Mouse (Mus musculus) brown adipose tissue, adult 24 weeks (tissue): ENCODE results near the gene Morc2a. TPM values are rescaled to one million over a fixed set of nuclear protein-coding genes. Genes with fewer than 3 reads are reported as not detected.

Experiments
- H3K27ac ChIP-seq: fragments of 200-500 bp; replicated peaks from 2 replicates; pipeline ENCODE4 v1.5.1; 2012; ENCODE audit warnings: low read depth, mild to moderate bottlenecking, low read length
- H3K4me1 ChIP-seq: fragments of 200-500 bp; 2 replicates; pipeline ENCODE4 v1.6.1; 2012; ENCODE audit warnings: low read length, mixed read lengths; ENCODE audit not compliant: control insufficient read depth, insufficient read depth, insufficient read length
- H3K4me3 ChIP-seq: fragments of 200-500 bp; 2 replicates; pipeline ENCODE4 v1.5.1; 2012; ENCODE audit warnings: low read depth, mild to moderate bottlenecking, low read length, moderate library complexity; ENCODE audit not compliant: insufficient read depth
- polyA plus RNA-seq: library from polyadenylated mRNA; stranded (reverse); fragments of >200 nt; gene quantifications from 2 replicates; pipeline ENCODE4 v1.2.4, GENCODE M21; 2012; ENCODE audit not compliant: missing spikeins, insufficient read depth, insufficient read length

Gene Morc2a
- polyA plus RNA-seq, 1 experiment, result 7.9 TPM

DNA sequence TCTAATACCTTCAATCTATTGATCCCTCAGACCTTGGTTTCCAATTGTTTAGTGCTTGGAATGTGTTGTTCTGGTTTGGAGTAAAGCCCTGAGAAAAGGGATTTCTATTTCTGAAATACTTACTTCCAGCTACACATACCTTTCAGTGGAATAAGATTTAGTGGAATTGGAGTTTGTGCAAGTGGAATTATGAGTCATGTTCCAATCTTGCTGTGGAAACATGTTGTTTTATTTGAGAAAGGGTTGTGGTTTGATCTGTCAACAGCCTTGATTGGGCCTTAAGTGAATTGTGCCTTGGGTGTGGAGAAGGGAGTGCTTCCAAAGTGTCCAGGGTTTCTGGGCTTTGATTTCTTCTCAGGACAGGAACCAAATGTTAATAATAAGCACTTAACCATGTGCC lies 20.9 kb downstream of the Morc2a start:
- Histone ChIP-seq H3K4me3 (no peak overlapping the region), H3K27ac (no peak overlapping the region), H3K4me1 (peaks cover 3% of the 10 kb centered on the region; the same call in 1 of the 2 replicates)

DNA sequence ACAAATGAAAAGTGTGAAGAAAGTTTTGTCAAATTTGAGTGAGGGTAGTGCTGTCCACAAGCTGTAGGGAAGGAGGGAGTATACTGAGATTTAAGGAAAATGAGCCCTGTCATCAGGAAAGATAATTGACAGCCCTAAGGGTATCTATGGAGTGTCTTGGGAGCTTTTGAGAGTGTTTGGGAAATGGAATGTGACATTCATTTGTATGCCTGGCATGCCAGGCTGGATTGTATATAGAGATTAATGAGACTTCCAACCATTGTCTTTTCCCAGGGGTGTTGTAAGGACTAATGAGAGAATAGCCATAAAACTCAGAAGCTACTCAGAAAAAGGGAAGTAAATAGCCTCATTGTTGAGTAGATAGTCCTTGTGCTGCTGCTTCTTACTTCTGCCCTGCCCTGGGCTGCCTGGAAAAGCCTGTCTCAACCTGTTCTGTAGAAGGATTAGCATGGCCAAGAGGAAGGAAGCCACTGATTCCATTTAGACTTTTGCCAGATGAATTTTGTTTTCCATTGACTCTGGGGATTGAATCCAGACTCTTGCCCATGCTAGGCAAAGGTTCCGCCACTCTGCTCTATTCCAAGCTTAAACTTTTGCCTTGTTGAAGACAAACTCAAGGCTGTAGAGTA lies 22.1 kb downstream of the Morc2a start:
- H3K4me3 ChIP-seq, result no peak overlapping the region
- H3K27ac ChIP-seq, result peak overlapping the region; percentile 55
- H3K4me1 ChIP-seq, result peaks cover 3% of the 10 kb centered on the region; the same call in 1 of the 2 replicates

DNA sequence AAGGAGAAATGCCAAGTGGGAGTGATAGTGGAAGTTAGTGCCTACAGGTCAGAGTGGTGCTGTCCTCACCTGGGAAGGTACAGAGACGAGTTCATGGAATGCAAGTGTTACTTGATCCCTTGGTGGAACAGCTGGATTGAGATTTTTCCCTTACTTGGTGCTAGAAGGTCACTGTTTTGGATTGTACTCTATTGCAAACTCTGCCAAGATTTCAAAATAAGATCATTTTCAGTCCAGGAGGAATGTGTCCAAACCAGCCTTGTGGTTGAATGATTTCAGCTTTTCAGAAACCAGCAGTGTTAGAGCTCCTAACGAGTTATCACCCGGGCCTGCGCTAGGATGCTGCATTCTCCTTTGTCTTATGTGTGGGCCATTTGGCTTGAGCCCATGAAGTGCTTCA lies 25.6 kb downstream of the Morc2a start:
- H3K27ac ChIP-seq, result peak overlapping the region; percentile 53
- peaks cover 3% of the 10 kb centered on the region; the same call in 1 of the 2 replicates for H3K4me1 ChIP-seq
- H3K4me3 ChIP-seq, result no peak overlapping the region

DNA sequence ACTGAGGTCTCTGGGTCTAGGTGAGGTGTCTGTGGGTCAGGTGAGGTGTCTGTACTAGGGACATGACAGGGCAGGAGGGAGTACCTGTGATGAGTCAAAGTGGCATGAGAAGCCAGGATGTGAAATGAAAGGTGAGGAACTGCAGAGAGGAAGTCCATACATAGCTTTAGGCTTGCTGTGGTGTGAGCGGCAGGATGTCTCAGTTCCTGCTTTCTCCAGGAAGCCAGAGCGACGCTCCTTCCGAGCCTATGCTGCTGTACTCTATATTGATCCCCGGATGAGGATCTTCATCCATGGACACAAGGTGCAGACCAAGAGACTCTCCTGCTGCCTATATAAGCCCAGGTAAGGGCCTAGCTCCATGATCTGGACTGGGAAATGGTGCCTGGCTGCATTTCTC lies 27.4 kb downstream of the Morc2a start:
- Histone ChIP-seq H3K4me3 (no peak overlapping the region), H3K4me1 (peaks cover 3% of the 10 kb centered on the region; the same call in 1 of the 2 replicates), H3K27ac (no peak overlapping the region)

DNA sequence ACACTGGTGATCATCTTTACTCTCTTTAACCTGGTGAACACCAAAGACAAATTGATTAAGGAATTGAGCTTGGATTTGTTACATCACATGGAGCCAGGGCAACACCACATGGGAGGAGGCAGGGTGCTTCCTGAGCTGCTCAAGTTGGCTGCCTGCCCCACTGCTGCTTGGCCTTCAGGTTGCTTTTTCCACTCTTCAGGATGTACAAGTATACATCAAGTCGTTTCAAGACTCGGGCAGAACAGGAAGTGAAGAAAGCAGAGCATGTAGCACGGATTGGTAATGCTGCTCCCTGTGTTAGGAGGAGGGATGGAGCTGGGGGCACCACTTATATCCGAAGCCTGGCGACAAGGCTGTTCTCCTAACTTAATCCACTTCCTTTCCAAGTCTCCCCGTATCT lies 28.2 kb downstream of the Morc2a start:
- H3K4me1 ChIP-seq, result peaks cover 3% of the 10 kb centered on the region; the same call in 1 of the 2 replicates
- no peak overlapping the region for H3K4me3 ChIP-seq
- no peak overlapping the region for H3K27ac ChIP-seq

DNA sequence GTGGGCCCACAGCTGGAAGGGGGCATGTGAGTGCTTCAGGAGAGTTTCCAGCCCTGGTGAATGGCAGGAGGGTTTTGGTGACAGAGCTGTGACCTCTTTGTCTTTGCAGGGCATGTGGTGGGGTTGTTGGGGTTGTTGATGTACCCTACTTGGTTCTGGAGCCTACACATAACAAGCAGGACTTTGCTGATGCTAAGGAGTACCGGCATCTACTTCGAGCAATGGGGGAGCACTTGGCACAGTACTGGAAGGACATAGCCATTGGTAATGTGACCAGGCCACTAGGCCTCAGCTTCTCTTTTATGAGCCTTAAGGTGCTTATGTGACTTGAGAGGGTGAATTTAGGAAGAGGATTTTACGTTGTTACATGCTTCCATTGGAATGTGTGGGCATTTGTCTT lies 30.8 kb downstream of the Morc2a start:
- Histone ChIP-seq H3K4me1 (no peaks in the 10 kb centered on the region), H3K27ac (no peak overlapping the region), H3K4me3 (no peak overlapping the region)

DNA sequence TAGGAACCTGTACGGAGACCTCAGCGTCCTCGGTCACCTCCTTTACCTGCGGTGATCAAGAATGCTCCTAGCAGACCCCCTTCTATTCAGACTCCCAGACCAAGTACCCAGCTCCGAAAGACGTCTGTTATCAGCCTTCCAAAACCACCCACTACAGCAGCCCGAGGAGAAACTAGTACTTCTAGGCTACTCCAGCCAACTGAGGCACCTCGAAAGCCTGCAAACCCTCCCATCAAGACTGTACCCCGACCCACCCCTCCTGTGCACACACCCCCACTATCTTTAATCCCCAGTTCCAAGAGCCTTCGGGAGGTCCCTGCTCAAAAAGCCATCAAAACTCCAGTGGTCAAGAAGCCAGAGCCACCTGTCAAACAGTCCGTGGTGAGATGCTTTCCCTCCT lies 34.7 kb downstream of the Morc2a start:
- Histone ChIP-seq H3K27ac (no peak overlapping the region), H3K4me3 (no peak overlapping the region), H3K4me1 (no peaks in the 10 kb centered on the region)

DNA sequence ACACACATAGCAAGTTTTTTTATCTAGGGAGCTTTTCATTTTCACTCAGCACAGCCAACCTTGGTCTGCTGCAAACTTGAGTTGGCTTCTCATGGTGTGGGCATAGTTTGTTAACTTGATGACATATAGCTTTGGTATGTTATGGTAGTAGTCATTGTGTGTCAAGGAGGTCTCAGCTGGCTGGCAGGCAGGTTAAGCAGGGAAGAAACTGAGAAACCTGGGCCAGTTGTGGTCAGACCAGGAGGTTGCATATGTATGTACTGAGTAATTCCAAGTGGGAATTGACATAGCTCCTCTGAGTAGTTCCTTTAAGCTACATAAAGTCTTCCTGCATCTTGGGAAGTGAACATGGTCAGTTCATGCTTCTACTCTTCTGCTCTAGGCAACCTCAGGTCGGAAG lies 35.2 kb downstream of the Morc2a start:
- H3K27ac ChIP-seq, result no peak overlapping the region
- H3K4me3 ChIP-seq, result no peak overlapping the region
- no peaks in the 10 kb centered on the region for H3K4me1 ChIP-seq

DNA sequence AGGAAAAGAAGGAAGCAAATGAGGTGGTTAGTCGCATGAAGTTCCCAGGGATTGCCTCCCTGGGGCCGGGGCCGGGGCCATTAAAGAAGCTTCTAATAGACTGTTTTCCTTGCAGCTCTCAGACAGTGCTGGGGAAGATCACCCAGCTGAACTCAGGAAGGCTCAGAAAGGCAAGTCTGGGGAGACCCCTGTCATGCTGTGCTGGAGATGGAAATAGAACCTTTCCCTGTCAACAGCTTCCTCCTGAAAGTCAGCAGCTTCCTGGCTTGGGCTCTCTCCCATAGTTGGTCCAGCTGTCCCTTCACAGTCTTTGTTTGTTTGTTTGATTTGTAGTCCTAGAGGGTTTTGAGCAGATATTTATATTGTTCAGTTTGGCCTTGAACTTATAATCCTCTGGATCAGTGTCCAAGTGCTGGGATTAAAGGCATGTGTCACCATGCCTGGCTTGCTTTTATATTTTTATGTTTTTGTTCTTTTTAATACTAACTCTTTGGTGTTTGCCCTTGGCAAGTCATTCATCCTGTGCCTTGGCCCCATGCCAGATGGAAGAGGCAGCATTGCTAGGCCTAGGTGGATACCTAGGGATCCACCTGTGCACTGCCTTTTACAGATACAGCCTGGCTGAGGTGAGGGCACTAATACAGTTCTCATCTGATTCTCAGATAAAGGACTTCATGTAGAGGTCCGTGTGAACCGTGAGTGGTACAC lies 35.9 kb downstream of the Morc2a start:
- H3K4me3 ChIP-seq, result no peak overlapping the region
- no peak overlapping the region for H3K27ac ChIP-seq
- H3K4me1 ChIP-seq, result no peaks in the 10 kb centered on the region

DNA sequence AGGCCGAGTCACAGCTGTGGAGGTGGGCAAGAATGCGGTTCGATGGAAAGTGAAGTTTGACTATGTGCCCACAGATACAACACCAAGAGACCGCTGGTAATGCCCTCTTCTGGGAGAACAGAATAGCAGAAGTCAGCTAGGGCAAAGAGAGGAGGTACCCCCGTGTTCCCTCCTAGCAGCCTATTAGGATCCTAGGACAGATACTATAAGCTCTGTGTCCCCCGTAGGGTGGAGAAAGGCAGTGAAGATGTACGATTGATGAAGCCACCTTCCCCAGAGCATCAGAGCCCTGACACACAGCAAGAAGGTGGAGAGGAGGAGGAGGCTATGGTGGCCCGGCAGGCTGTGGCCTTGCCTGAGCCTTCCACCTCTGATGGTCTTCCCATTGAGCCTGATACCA lies 36.4 kb downstream of the Morc2a start:
- Histone ChIP-seq H3K27ac (no peak overlapping the region), H3K4me1 (no peaks in the 10 kb centered on the region), H3K4me3 (no peak overlapping the region)

DNA sequence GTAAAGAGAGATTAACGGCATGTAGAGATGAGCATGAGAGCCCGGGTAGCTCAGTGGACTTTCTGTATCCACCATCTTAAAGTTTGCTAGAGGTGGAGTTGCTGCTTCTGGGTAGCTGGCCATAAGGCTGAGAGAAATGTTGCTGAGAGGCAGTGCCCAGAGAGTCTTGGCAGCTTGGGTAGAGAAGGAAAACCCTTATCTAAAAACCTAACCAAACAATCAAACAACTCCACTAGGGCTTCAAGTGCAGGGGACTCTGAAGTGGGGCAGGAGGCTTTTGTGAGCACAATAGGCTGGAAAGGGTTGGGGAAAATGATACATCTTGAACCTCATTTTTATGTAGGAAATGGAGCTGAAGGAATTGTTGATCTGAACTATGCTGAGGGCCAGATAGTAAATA lies 37.3 kb downstream of the Morc2a start:
- Histone ChIP-seq H3K27ac (peak overlapping the region; percentile 36; the same call in 1 of the 2 replicates), H3K4me1 (no peaks in the 10 kb centered on the region), H3K4me3 (no peak overlapping the region)

DNA sequence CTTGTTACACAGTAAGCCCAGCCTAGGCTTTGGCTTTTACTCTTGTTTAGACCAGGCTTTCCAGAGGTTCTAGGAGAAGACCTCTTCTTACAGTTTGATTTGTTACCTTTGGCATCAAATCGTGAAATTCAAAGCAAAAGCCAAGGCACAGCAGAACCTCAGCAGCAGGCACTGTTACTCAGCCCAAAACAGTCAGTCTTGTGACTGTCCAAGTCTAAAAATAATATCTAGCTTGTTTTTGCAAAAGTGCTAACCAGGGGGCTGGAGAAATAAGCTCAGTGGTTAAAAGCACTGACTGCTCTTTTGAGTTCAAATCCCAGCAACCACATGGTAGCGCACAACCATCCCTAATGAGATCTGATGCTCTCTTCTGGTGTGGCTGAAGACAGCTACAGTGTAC lies 37.9 kb downstream of the Morc2a start:
- H3K27ac ChIP-seq, result peak overlapping the region; percentile 58

DNA sequence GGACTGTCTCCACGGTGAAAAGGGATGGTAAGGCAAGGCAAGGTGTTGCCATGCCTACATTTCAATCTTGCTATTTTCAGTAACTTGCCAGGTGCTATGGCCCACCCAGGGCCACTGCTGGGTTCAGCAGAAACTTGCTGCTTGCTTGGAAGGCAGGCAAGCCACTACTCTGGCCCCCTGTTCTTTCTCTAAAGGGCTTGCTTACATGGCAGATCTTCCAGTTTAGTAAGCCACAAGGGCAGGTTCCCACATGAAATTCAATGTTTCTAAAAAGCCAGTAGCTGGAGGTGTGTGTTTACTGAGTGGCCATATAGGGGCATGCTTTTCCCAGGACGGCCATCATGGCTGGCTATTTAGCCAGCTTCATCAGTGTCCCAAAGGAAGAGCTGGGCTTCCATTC lies 42.8 kb downstream of the Morc2a start:
- H3K4me1 ChIP-seq, result no peaks in the 10 kb centered on the region
- no peak overlapping the region for H3K4me3 ChIP-seq

More for the DNA sequence above, 37.9 kb downstream of the Morc2a start:
- no peak overlapping the region for H3K4me3 ChIP-seq
- no peaks in the 10 kb centered on the region for H3K4me1 ChIP-seq

DNA sequence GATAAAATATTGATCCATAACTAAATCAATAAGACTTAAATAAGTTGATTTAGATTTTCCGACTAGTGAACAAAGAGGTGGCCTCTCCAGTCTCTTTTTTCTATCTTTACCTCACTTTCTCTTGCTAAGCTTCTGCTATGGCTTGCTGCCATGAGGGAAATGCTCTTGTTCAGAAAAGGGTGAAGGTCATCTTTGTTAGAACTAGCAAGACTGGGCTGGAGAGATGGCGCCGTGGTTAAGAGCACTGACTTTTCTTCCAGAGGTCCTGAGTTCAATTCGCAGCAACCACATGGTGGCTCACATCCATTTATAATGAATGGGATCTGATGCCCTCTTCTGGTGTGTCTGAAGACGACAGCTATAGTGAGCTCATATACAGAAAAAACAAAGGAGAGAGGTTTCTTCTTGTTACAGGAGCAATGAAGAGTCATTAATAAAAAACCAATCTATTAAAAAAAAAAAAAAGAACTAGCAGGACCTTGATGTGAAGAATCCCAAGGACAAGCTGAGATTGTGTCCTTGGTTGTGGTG lies 47.2 kb downstream of the Morc2a start:
- Histone ChIP-seq H3K27ac (no peak overlapping the region), H3K4me3 (no peak overlapping the region), H3K4me1 (no peaks in the 10 kb centered on the region)

More for the DNA sequence above, 42.8 kb downstream of the Morc2a start:
- no peak overlapping the region for H3K27ac ChIP-seq

DNA sequence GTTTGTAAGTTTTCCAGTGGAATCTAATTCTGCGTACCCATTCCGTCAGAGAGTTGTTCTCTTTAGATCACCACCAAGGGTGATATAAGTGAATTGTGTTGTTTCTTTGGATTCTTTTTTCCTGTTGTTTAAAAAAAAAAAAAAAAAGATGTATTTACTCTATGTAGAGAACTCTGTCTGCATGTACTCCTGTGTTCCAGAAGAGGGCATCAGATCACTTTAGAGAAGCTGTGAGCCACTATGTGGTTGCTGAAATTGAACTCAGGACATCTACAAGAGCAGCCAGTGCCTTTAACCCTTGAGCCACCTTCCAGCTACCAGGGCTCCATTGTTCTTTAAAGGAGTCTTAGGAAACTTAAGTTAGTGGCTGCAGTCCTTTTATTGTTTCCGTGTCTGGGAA lies 48.5 kb downstream of the Morc2a start:
- Histone ChIP-seq H3K27ac (no peak overlapping the region), H3K4me3 (no peak overlapping the region), H3K4me1 (no peaks in the 10 kb centered on the region)
